Mouse (Mus musculus): ENCODE results near the gene Vps26a.

The Vps26a gene

GRCm38 (mm10) chr10:62486618-62487415, at the start of gene Vps26a:
TSS of gene Vps26a (minus strand) at chr10:62486805.
- DNase-seq (ENCODE audit: low read depth, low spot score): peak; percentile 99

DNA sequence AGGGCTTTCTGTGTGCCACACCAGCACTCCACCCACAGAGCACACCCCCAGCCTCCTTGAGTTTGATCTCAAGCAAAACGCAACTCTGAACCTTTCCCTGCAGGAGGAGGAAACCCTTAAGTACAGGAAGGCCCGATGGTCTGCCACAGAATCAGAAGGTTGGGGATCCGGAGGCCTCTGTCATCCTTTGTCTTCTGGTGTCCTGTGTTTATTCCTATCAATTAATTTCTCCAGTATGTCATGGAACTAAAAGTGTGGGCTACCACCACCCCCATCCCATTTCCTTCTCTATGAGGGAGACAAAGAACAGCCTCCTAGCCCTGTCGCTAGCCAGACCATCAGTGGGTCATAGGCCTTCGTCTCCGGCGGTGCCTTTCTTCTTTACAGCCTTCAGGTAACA, 47.9 kb upstream of the Vps26a start:
- no peak for DNase-seq (ENCODE audit: low read depth, low spot score)

DNA sequence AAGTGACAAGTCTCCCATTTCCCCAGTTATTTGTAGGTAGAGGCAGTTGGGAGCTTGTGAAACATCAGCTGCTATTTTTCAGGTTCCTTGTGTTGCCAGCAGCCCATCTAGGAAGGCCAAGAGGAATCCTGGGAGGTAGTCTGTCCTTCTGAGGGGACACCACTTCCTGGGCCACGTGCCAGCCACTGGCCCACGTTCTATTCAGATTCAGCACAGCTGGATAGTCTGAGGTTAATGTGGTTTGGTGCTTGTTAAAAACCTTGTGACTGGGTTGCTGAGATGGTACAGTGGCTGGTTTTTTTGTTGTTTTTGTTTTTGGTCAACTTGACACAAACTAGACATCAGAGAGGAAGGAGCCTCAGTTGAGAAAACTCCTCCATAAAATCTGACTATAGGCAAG, 46.2 kb upstream of the Vps26a start:
- no peak for DNase-seq (ENCODE audit: low read depth, low spot score)

- no peak for DNase-seq (ENCODE audit: low read depth, low spot score)
Observed at GRCm38 (mm10) chr10:62530183-62530582, 43.6 kb upstream of the Vps26a start.

DNA sequence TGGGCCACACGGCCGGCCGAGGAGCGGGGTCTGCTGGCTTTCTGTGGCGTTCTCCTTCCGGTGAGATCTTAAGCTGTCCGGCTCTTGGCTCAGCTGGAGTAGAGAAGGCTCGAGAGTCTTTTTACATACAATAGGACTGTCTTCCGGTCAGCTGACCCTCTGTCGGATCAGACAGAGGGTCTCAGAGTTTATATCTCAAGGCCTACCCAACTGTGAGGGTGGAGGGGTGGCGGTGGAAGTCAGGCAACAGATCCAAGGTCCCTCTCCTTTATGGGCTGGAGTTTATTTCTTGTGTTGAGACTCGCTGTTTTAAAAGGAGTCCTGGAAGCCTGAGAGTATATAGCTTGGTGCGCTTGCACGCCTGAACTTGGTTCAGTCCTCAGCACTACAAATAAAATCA, 40.7 kb upstream of the Vps26a start, which contains the start of gene Srgn:
Gene Srgn (minus strand): TSS at position 101 of the 400 bp plus-strand sequence.
- no peak for DNase-seq (ENCODE audit: low read depth, low spot score)

DNA sequence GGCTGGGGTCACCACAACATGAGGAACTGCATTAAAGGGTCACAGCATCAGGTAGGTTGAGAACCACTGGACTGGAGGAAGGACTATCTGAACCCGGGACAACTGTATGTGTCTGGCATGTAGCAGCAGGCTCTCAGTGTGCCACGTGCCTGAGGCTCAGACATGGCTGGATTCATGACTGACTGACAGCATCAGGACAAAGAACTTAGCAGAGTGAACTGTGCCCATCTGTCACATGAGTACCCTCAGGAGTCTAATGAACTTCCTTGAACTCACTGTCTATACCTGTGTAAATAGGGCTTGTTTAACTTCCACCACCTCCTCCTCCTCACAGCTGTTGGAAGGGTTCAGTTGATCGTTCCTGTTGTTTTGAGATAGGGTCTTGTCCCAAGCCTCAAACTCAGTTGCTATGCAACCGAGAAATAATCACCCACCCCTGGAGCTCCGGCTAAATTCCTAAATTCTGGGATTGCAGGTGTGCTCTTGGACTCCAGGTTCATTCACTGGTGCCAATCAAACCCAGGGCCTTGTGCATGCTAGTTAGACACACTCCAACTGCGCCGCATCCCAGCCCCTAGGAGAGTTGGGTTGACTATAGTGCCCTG, 35.8 kb upstream of the Vps26a start:
- DNase-seq (ENCODE audit: low read depth, low spot score): no peak

DNA sequence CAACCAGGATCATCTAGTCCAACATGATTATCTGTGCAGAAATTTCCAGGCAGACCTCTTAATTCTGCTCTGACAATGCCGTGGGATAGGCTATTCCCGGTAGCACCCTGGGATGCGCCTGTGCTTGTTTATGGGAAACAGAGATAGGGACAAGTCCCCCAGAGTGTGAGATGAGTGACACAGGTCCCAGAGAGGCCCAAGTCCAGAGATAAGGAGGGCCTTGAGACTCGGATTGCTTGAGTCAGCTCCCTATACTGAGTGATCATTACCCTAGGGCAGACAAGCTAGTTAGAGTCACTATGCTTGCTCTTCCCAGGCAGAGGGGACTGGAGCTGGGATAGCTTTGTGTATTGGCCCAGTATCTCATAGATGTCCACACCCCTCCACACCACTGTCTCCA, 35.2 kb upstream of the Vps26a start:
- DNase-seq (ENCODE audit: low read depth, low spot score): no peak

DNA sequence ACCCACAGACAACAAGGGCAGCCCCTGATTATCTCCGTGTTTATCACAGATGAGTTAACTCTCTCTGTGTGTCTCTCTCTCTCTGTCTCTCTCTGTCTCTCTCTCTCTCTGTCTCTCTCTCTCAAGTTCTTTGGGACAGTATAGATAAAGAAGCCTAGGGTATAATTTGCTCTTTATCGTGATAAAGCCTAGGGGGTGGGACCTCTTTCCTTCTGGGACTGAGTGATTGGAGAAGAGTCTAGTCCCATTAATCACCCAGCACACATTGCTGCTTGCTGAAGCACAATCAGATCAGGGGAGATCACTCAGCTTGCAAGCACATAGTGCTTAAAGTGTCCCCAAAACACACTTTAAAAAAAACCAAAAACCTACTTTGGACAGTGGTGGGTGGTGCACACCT, 34.3 kb upstream of the Vps26a start:
- no peak for DNase-seq (ENCODE audit: low read depth, low spot score)

DNA sequence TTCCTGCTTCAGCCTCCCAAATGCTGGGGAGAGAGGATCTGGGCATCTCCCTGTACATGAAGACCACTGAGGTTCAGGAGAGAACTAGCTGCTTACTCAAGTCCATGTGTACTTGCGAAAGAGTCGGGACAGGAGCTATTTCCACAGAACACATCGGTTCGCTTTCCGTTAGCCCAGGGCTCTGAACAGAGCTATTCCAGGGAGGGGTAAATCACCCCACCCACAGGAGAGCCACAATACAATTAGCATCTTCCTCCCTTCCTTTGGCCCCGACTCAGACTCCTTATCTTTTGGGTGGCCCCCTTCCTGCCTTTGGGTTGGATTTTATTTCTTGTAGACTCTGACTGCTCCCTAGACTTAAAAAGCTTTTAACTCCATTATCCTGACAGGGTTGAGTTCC, 30.9 kb upstream of the Vps26a start:
- DNase-seq (ENCODE audit: low read depth, low spot score): no peak

- DNase-seq (ENCODE audit: low read depth, low spot score): no peak
Observed at GRCm38 (mm10) chr10:62512855-62513254, 26.2 kb upstream of the Vps26a start.

GRCm38 (mm10) chr10:62511528-62511927, 24.9 kb upstream of the Vps26a start:
- DNase-seq (ENCODE audit: low read depth, low spot score): no peak

- DNase-seq (ENCODE audit: low read depth, low spot score): no peak
Observed at GRCm38 (mm10) chr10:62509032-62509656, 22.5 kb upstream of the Vps26a start.

DNA sequence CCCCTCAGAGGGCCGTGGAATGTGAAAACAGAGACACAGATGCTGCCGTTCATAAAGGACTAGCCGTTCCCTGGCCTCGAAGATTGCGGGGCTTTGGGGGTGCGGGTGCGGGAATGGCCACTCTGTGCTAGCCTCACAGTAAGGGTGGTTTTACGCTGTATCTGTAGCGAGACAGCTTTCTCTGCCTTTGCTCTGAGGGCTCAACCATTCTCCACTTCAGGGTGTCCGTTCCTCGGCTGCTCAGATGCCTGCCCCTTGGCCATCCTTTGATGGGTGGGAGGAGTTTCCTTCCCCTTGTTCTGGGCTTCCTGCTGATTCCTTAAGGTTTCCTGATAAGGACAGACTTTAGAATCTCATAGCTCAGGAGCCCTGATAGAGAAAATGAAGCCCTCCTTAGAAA, 21.9 kb upstream of the Vps26a start:
- DNase-seq (ENCODE audit: low read depth, low spot score): no peak

- peak; percentile 35 for DNase-seq (ENCODE audit: low read depth, low spot score)
Observed at GRCm38 (mm10) chr10:62507591-62508308, 21.1 kb upstream of the Vps26a start.

- DNase-seq (ENCODE audit: low read depth, low spot score): no peak
Observed at GRCm38 (mm10) chr10:62507071-62507470, 20.5 kb upstream of the Vps26a start.

DNA sequence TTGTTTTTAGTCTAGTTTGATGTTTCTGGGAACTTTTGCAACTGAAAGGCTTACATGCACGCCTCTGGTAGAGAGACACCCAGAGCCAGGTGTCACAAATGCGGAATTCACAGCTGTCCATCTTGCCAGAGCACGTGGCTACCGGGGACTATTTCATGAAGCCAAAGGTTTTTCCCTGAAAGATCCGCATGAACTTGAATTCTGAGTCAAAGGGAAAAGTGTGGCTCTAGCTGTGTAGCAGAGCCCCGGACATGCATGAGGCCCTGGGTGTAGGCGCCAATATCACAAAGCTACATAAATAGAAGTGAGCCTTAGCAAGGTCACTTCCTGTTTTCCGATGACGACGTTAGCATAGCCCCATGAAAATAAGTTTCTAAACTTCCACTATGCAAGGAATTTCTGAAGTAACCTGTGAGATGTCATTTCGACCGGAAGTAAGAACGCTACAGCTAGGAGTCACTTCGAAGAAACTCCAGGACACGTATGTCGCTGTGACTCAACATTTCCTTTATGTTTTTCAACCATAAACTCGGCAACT, 19.5 kb upstream of the Vps26a start:
- DNase-seq (ENCODE audit: low read depth, low spot score): no peak

DNA sequence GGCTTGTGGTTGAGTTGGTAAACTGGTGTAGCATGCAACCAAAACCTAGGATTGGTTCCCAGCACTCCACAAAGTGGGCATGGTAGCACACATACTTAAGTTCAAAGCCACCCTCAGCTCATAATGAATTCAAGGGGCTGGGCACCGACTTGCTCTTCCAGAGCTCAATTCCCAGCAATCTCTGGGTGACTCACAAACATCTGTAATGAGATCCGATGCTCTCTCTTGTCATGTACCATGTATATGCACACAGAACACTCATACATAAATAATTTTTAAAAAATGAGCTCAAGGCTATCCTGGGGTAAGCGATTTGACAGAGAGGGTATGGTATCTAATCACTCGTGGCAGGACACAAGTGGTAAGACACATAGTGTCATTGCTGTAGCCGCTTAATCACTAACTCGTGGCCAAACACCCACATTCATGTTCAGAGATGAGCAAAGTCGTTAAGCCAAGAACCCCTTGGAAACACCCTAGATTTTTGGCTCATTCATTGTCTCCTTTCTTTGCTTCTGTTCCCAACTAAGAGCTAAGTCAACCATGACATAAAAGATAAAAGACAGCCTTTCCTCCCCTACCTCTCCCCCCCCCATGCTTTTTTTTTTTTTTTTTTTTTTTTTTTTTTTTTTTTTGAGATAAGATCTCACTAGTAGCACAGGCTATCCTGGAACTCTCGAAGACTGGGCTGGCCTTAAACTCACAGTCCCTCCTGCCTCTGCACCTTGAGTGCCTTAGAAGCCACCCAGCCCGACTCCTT, 18.8 kb upstream of the Vps26a start:
- no peak for DNase-seq (ENCODE audit: low read depth, low spot score)

DNA sequence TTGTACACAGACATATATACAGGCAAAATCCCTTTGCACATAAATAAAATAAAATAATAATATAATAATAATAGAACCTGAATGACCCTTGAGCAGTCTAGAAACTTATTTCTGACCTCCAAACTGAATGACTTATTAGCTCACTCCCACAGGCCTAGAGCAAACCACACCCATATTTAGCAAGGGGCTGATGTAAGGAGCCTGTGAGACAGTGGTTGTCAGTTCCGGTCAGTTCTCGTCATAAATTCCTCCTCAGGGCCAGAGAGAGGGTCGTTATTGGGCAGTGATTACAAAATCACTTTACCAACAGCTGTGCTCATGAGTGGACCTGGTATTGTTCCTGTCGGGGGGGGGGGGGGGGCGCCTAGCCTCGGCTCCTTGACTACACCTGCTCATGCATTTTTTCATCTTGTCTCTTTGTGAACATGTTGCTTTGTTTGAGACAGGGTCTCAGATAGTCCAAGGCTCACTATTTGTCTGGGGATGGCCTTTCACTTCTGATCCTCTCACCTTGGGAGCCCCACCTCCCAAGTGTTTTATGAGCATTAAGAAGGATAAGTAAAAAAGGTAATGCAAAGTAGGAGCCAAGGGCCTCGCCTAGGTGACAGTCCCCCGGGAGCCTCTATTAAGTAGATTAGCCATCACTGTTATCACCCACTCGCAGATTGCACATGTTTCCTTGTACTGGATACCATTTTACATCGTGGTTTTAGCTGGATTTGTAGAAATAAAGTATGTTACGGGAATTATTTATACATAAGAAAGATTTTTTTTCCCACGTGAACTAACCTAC, 17.4 kb upstream of the Vps26a start:
- DNase-seq (ENCODE audit: low read depth, low spot score): no peak

DNA sequence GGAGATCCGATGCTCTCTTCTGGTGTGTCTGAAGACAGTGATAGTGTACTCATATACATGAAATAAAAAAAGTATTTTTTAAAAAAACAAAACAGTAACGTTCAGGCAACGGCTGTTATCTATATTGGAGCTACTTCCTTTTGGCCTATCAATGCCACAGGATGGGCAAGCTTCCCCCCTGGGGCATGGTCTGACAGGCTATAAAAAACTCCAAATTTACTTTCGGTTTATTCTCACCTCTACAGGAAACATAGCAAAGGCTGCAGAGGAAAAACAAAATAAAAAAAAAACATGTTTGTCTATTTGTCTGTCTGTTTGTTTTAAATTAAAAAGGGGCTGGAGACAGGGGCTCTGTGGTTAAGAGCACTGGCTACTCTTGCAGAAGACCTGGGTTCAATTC, 16.7 kb upstream of the Vps26a start:
- no peak for DNase-seq (ENCODE audit: low read depth, low spot score)

DNA sequence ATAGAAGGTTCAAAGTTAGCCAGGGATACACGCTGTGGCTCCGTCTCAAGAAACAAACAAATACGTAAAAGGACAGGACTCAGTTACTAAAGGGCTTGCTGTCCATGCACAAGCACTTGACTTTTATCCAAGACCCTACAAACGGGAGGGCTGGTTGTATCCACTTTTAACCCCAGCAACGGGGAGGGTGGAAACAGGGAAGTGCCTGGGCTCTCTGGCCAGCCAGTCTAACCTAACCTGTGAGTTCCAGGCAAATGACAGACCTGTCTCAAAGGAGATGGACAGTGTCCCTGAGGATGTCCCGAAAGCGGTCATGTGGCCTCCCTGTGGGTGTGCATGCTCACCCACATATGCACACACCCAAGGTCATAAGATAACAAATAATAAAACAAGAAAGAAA, 15.3 kb upstream of the Vps26a start:
- no peak for DNase-seq (ENCODE audit: low read depth, low spot score)

All from brain, adult 2 months (tissue).